Mouse (Mus musculus): ENCODE measurements at regions not wholly inside any gene's neighbourhood (a gene's known extent, or its start where the extent isn't known, plus 50 kb on each side); places are given as distances from the start of the nearest gene placed in this dataset.

DNA sequence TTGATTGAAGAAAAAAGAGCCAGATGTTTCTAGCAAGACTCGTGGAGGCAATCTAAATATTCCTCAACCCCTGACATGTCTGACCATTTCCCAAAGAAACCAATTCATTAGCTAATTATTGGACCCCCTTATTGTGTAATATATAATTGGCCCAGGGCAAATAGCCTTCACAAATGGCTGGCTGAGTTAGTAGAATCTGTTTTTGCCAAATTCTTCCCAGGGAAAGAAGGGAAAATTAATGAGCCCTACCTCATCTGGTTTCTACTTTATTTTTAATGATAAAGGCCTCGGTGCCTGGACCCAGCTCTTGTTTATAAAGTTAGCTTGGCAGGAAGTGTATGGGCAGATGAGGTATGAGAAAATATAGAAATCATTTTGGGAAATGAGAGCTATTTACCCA is 428.5 kb downstream of the Etnk1 start:
- Histone ChIP-seq H3K4me1 (ENCODE audit: control insufficient read depth, insufficient read depth, low read length) (no peaks in the 10 kb centered on the region), H3K27ac (ENCODE audit: low read depth, low read length) (no peak overlapping the region), H3K36me3 (ENCODE audit: control insufficient read depth, insufficient read depth, low read length) (no peaks in the 10 kb centered on the region), H3K4me3 (ENCODE audit: low read depth, low read length) (no peak overlapping the region), H3K27me3 (ENCODE audit: control insufficient read depth, insufficient read depth, low read length) (no peaks in the 10 kb centered on the region), H3K9ac (replicated peaks; ENCODE audit: low read depth, low read length) (no peak overlapping the region), H3K4me2 (ENCODE audit: low read depth, low read length) (no peak overlapping the region), H3K9me3 (ENCODE audit: control insufficient read depth, low read length) (no peaks in the 10 kb centered on the region)
- ATAC-seq (ENCODE audit: low read depth): no peak
- WGBS: 49% methylated on average over 2 of the region's 2 CpGs

DNA sequence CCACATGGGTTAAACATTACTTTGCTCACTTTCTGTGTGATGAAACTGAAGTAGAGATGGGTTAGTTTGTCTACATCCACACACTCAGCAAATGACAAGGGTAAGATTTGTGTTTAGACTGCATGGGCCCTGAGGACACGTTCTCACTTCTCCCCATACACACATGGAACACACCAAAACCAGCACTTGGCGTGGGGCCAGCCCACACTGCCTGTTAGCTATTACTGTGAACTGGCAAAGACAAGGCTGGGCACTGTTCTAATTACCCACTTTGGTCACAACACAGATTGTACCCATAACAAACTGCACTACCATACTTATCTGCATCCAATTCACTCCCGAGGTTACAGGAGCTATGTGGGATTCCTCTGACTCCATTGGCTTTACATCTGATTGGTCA is 430.4 kb downstream of the Etnk1 start:
- H3K36me3 ChIP-seq (ENCODE audit: control insufficient read depth, insufficient read depth, low read length): no peaks in the 10 kb centered on the region
- no peak overlapping the region for H3K27ac ChIP-seq (ENCODE audit: low read depth, low read length)
- no peak overlapping the region for H3K4me3 ChIP-seq (ENCODE audit: low read depth, low read length)
- WGBS: 82% methylated on average over 3 of the region's 3 CpGs
- no peaks in the 10 kb centered on the region for H3K4me1 ChIP-seq (ENCODE audit: control insufficient read depth, insufficient read depth, low read length)
- no peak for ATAC-seq (ENCODE audit: low read depth)
- no peaks in the 10 kb centered on the region for H3K27me3 ChIP-seq (ENCODE audit: control insufficient read depth, insufficient read depth, low read length)
- H3K9me3 ChIP-seq (ENCODE audit: control insufficient read depth, low read length): no peaks in the 10 kb centered on the region
- H3K9ac ChIP-seq (replicated peaks; ENCODE audit: low read depth, low read length): no peak overlapping the region
- no peak overlapping the region for H3K4me2 ChIP-seq (ENCODE audit: low read depth, low read length)

DNA sequence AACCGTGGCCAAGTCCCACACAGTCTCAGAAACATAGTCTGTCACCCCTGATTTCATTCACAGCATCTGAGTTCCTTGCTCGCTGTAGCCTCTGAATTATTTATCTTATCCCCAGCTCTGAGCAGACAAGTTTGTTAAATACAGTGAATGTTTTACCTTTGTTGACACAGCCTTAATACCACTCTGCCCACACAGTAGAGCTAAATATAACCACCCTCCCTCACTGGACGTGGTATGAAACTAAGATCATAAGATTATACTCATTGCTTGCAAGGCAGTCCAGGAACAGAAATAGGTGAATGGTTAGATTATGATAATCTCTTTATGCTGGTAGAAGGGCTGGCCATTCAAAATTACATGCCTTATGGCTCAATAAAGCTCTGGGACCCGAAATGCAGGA is 431.9 kb downstream of the Etnk1 start:
- WGBS: 86% methylated on average over 4 of the region's 4 CpGs

DNA sequence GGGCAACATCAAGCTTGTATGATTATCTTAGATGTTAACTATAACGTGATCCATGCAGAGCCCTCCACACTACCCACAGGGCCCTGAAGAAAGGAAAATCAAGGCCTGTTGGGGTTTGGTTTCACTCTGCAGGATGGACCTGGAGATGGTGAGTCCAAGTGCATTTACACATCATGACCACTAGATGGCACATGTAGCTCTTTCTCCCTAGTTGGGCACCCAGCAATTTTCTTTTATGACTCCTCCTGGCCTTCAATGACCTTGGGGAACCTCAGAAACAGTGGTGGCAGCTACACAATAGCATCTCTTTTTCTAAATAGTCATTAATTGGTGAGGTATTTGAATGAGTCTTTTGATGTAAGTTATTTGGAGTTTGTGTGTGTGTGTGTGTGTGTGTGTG is 442.1 kb downstream of the Etnk1 start:
- Histone ChIP-seq H3K4me1 (ENCODE audit: control insufficient read depth, insufficient read depth, low read length) (no peaks in the 10 kb centered on the region), H3K9me3 (ENCODE audit: control insufficient read depth, low read length) (no peaks in the 10 kb centered on the region), H3K27me3 (ENCODE audit: control insufficient read depth, insufficient read depth, low read length) (no peaks in the 10 kb centered on the region), H3K4me3 (ENCODE audit: low read depth, low read length) (no peak overlapping the region), H3K27ac (ENCODE audit: low read depth, low read length) (no peak overlapping the region), H3K9ac (replicated peaks; ENCODE audit: low read depth, low read length) (no peak overlapping the region), H3K36me3 (ENCODE audit: control insufficient read depth, insufficient read depth, low read length) (no peaks in the 10 kb centered on the region), H3K4me2 (ENCODE audit: low read depth, low read length) (no peak overlapping the region)
- 87% methylated on average over 1 of the region's 1 CpGs for WGBS
- ATAC-seq (ENCODE audit: low read depth): no peak

More for the DNA sequence above, 431.9 kb downstream of the Etnk1 start:
- no peaks in the 10 kb centered on the region for H3K27me3 ChIP-seq (ENCODE audit: control insufficient read depth, insufficient read depth, low read length)
- ATAC-seq (ENCODE audit: low read depth): no peak
- no peaks in the 10 kb centered on the region for H3K9me3 ChIP-seq (ENCODE audit: control insufficient read depth, low read length)
- H3K4me2 ChIP-seq (ENCODE audit: low read depth, low read length): no peak overlapping the region
- H3K36me3 ChIP-seq (ENCODE audit: control insufficient read depth, insufficient read depth, low read length): no peaks in the 10 kb centered on the region
- no peaks in the 10 kb centered on the region for H3K4me1 ChIP-seq (ENCODE audit: control insufficient read depth, insufficient read depth, low read length)
- no peak overlapping the region for H3K4me3 ChIP-seq (ENCODE audit: low read depth, low read length)
- no peak overlapping the region for H3K9ac ChIP-seq (replicated peaks; ENCODE audit: low read depth, low read length)
- no peak overlapping the region for H3K27ac ChIP-seq (ENCODE audit: low read depth, low read length)

DNA sequence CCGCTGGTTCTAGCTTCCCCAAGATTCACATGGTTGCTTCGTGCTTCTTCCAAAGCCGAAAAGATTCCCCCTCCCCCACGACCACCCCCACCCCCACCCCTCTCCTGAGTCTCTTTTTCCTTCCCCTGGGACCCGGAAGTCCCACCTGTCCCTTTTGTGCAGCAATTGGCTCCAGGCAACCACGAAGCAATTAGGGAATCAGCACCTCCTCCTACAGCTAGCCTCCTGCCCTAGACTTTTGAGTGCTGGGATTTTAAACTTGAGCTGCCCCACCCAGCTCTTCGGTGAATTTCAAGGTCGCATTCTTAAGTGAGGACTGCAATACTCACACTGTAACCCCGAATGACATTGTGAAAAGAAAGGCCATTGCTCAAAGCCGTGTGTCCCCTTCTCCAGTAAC is 445.9 kb downstream of the Etnk1 start:
- 75% methylated on average over 10 of the region's 10 CpGs for WGBS
- no peak overlapping the region for H3K9ac ChIP-seq (replicated peaks; ENCODE audit: low read depth, low read length)
- H3K4me1 ChIP-seq (ENCODE audit: control insufficient read depth, insufficient read depth, low read length): no peaks in the 10 kb centered on the region
- no peaks in the 10 kb centered on the region for H3K9me3 ChIP-seq (ENCODE audit: control insufficient read depth, low read length)
- no peak for ATAC-seq (ENCODE audit: low read depth)
- no peaks in the 10 kb centered on the region for H3K27me3 ChIP-seq (ENCODE audit: control insufficient read depth, insufficient read depth, low read length)
- H3K4me2 ChIP-seq (ENCODE audit: low read depth, low read length): no peak overlapping the region
- H3K27ac ChIP-seq (ENCODE audit: low read depth, low read length): no peak overlapping the region
- no peaks in the 10 kb centered on the region for H3K36me3 ChIP-seq (ENCODE audit: control insufficient read depth, insufficient read depth, low read length)
- no peak overlapping the region for H3K4me3 ChIP-seq (ENCODE audit: low read depth, low read length)

DNA sequence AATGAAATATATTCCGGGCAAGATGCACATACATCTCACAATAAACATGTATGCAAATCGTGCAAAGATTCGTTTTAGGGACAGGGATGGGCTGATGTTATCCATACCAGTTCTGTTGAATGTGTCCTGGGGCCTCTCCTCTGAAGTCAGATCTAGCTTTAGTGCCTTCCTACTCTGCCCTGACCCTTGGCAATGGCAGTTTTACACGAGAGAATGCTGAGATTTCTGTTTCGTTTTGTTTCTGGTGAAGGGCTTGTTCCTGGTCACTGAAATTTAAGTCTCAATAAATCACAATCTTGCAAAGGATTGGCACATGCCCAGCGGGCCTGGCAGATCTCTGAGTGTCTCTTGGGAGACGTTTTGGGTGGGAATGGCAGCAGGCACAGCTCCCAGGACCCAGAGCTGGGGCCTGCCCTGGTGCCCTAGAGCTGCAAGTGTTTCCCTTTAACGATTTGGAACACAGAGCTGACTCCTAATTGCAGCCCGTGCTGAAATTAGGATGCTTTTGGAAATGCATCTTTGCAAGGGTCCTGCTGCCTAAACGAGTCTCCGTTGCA is 447.5 kb downstream of the Etnk1 start:
- H3K27me3 ChIP-seq (ENCODE audit: control insufficient read depth, insufficient read depth, low read length): no peaks in the 10 kb centered on the region
- ATAC-seq (ENCODE audit: low read depth): peak; percentile 73; the same call in 1 of the 2 replicates
- H3K4me2 ChIP-seq (ENCODE audit: low read depth, low read length): no peak overlapping the region
- no peak overlapping the region for H3K27ac ChIP-seq (ENCODE audit: low read depth, low read length)
- H3K4me3 ChIP-seq (ENCODE audit: low read depth, low read length): no peak overlapping the region
- no peak overlapping the region for H3K9ac ChIP-seq (replicated peaks; ENCODE audit: low read depth, low read length)
- 53% methylated on average over 11 of the region's 11 CpGs for WGBS
- no peaks in the 10 kb centered on the region for H3K36me3 ChIP-seq (ENCODE audit: control insufficient read depth, insufficient read depth, low read length)
- no peaks in the 10 kb centered on the region for H3K4me1 ChIP-seq (ENCODE audit: control insufficient read depth, insufficient read depth, low read length)
- no peaks in the 10 kb centered on the region for H3K9me3 ChIP-seq (ENCODE audit: control insufficient read depth, low read length)

DNA sequence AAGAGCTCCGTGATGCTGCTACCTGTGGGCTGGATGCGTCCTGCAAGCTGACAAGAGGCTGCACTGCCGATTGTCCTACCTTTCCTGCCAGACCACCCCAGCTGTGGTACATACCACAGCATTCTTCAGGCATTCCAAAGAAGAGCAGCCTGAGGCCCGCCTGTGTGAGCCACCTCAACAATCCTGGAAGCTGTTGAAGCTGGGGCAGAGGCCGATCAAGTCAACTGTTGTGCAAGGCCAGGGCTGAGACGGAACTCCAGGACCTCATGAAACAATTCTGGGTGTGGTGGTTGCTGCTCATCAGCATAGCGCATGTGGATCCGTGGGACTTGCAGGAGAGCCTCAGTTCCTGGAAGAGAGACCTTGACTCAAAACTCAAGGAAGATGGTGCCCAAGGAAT is 448.3 kb downstream of the Etnk1 start:
- Histone ChIP-seq H3K9ac (replicated peaks; ENCODE audit: low read depth, low read length) (no peak overlapping the region), H3K9me3 (ENCODE audit: control insufficient read depth, low read length) (no peaks in the 10 kb centered on the region), H3K27me3 (ENCODE audit: control insufficient read depth, insufficient read depth, low read length) (no peaks in the 10 kb centered on the region), H3K4me2 (ENCODE audit: low read depth, low read length) (no peak overlapping the region), H3K27ac (ENCODE audit: low read depth, low read length) (no peak overlapping the region), H3K36me3 (ENCODE audit: control insufficient read depth, insufficient read depth, low read length) (no peaks in the 10 kb centered on the region), H3K4me3 (ENCODE audit: low read depth, low read length) (no peak overlapping the region), H3K4me1 (ENCODE audit: control insufficient read depth, insufficient read depth, low read length) (no peaks in the 10 kb centered on the region)
- ATAC-seq (ENCODE audit: low read depth): no peak
- WGBS: 92% methylated on average over 8 of the region's 8 CpGs

DNA sequence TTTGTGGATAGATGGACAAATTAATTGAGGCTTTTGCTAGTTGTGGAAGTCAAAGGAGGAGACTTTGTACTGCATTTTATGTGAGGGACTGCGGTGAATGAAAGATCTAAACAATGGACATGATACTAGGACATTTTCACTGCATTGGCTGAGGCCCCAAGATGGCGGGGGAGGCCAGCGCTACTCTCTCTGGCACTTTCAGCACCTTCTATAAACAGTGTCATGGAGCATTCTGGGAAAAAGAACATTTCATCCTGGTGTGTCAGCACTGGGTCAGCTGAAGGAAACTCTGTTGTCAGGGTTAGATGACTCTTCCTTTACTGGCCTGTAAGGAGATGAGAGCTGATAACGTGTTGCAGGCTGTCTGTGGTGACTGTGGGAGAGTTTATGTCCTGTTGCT is 449.4 kb downstream of the Etnk1 start:
- H3K27ac ChIP-seq (ENCODE audit: low read depth, low read length): no peak overlapping the region
- H3K9ac ChIP-seq (replicated peaks; ENCODE audit: low read depth, low read length): no peak overlapping the region
- H3K4me3 ChIP-seq (ENCODE audit: low read depth, low read length): no peak overlapping the region
- WGBS: 91% methylated on average over 4 of the region's 4 CpGs
- H3K27me3 ChIP-seq (ENCODE audit: control insufficient read depth, insufficient read depth, low read length): no peaks in the 10 kb centered on the region
- no peak for ATAC-seq (ENCODE audit: low read depth)
- H3K4me2 ChIP-seq (ENCODE audit: low read depth, low read length): no peak overlapping the region
- H3K9me3 ChIP-seq (ENCODE audit: control insufficient read depth, low read length): no peaks in the 10 kb centered on the region
- H3K4me1 ChIP-seq (ENCODE audit: control insufficient read depth, insufficient read depth, low read length): no peaks in the 10 kb centered on the region
- no peaks in the 10 kb centered on the region for H3K36me3 ChIP-seq (ENCODE audit: control insufficient read depth, insufficient read depth, low read length)

DNA sequence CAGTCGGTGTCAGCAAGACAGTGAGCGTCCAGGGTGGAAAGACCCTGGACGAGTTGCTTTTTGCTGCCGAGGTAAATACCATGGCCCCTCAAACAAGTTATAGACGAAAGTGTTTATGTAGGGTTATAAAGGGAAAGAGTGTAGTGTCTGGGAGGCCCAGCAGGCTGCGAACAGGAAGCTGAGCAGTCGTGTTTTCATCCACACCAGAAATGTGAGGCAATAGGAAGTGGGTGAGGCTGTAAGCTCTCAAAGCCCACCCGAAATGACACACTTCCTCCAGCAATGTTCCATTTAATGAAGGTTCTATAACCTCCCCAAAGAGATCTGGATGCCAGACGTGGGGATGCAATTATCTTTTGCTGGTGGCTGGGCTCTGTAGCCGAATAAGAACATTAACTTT is 451.5 kb downstream of the Etnk1 start:
- ATAC-seq (ENCODE audit: low read depth): no peak
- no peak overlapping the region for H3K27ac ChIP-seq (ENCODE audit: low read depth, low read length)
- H3K4me3 ChIP-seq (ENCODE audit: low read depth, low read length): no peak overlapping the region
- WGBS: 68% methylated on average over 10 of the region's 10 CpGs
- no peaks in the 10 kb centered on the region for H3K9me3 ChIP-seq (ENCODE audit: control insufficient read depth, low read length)
- H3K9ac ChIP-seq (replicated peaks; ENCODE audit: low read depth, low read length): no peak overlapping the region
- no peaks in the 10 kb centered on the region for H3K36me3 ChIP-seq (ENCODE audit: control insufficient read depth, insufficient read depth, low read length)
- H3K4me1 ChIP-seq (ENCODE audit: control insufficient read depth, insufficient read depth, low read length): no peaks in the 10 kb centered on the region
- no peaks in the 10 kb centered on the region for H3K27me3 ChIP-seq (ENCODE audit: control insufficient read depth, insufficient read depth, low read length)
- no peak overlapping the region for H3K4me2 ChIP-seq (ENCODE audit: low read depth, low read length)

DNA sequence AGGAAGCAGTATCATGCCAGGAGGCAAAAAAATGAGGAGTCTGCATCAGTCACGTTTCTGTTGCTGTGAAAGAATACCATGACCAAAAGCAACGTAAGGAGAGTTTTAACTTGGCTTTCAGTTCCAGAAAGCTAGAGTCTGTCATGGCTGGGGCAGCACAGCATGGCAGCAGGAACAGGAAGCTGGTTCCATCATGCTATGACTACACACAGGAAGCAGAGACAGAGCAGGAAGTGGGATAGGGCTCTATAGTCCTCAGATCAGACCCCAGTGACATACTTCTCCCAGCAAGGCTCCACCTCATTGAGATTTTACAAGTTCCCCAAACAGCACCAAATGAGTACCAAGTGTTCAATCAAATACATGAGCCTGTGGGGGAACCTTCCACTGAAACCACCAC is 453.6 kb downstream of the Etnk1 start:
- 75% methylated on average over 2 of the region's 2 CpGs for WGBS

More for the DNA sequence above, 453.6 kb downstream of the Etnk1 start:
- Histone ChIP-seq H3K27ac (ENCODE audit: low read depth, low read length) (no peak overlapping the region), H3K36me3 (ENCODE audit: control insufficient read depth, insufficient read depth, low read length) (no peaks in the 10 kb centered on the region), H3K9ac (replicated peaks; ENCODE audit: low read depth, low read length) (no peak overlapping the region), H3K4me2 (ENCODE audit: low read depth, low read length) (no peak overlapping the region), H3K27me3 (ENCODE audit: control insufficient read depth, insufficient read depth, low read length) (no peaks in the 10 kb centered on the region), H3K9me3 (ENCODE audit: control insufficient read depth, low read length) (no peaks in the 10 kb centered on the region), H3K4me1 (ENCODE audit: control insufficient read depth, insufficient read depth, low read length) (no peaks in the 10 kb centered on the region), H3K4me3 (ENCODE audit: low read depth, low read length) (no peak overlapping the region)
- no peak for ATAC-seq (ENCODE audit: low read depth)
